Mouse (Mus musculus): ENCODE data around the gene Cdr2l.

DNA sequence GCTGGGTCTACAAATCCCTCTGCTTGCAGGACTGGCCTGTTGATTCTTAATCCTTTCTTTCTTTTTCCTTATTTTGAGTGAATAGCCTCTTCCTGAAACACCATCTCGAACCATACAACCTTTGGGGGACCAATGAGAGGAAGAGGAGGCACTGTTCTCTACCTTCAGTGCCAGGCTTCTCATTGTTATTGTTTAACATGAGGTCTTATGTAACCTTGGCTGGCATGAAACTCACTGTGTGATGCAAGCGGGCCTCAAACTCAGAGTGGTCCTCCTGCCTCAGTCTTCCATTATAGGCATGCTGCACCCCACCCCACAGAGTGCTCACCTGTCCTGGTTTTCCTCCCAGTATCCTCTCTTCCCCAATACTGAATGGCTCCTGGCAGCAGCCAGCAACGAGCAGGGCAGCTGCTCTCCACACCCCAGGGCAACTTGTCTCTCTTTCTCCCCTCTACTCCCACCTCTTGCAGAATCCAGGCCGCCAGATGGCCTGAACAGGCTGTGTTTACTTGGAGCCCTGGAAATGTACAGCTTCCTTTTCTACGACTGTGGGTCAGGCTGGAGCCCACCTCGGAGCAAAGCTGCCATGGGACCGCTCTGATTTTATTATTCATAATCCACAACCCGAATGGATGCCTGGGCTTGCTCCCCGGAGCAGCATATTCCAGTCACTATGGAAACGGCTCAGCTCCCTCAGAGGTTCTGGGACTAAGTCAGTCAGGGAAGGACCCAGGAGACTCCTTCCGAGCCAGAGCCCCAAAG lies 19.1 kb downstream of the Cdr2l start:
- TF ChIP-seq CTCF (IDR thresholded peaks at IDR 0.05): no peak
- TF ChIP-seq POLR2A (IDR thresholded peaks at IDR 0.05; ENCODE audit: insufficient read depth, low read depth, low read length): no peak
- TF ChIP-seq EP300 (IDR thresholded peaks at IDR 0.05; ENCODE audit: insufficient read depth, low read depth, low read length): no peak

Measured in heart, adult 2 months (tissue).